Mouse (Mus musculus) kidney, postnatal 10 days (tissue): ENCODE results near the gene Gm15114.
"Not testable (repeated sequence)": the region's sequence is repeated elsewhere in the genome, so short reads cannot be mapped to it uniquely, and the experiment has no call there.

Source experiments
- DNase-seq: peaks from one replicate; pipeline ENCODE4 v3.0.0; 2021; ENCODE audit warnings: mixed read lengths

Gene Gm15114

DNA sequence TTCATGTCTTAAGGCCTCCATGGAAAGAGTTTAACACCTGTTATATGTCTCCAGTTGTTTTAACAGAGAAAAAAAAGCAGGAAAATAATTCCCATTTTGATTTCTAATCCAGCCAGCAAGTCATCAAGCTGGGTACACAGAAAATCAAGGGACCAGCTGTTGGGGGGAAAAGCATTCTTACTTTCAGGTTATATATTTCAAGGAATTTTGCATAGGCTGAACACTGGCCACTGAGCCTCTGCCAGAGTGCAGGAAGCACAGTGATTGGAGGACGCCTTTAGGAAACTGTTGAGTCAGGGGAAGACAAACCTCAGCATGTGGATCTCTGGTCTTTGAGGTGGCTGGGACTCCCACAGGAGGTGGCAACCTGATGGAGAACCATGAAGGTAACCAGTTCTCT, at the start of gene Gm15114:
Gm15114 (plus strand) TSS at position 301 of the 400 bp plus-strand sequence.
- DNase-seq = not testable (repeated sequence)
